ENCODE assay signal across 7 mouse cellular contexts in the genomic region with DNA sequence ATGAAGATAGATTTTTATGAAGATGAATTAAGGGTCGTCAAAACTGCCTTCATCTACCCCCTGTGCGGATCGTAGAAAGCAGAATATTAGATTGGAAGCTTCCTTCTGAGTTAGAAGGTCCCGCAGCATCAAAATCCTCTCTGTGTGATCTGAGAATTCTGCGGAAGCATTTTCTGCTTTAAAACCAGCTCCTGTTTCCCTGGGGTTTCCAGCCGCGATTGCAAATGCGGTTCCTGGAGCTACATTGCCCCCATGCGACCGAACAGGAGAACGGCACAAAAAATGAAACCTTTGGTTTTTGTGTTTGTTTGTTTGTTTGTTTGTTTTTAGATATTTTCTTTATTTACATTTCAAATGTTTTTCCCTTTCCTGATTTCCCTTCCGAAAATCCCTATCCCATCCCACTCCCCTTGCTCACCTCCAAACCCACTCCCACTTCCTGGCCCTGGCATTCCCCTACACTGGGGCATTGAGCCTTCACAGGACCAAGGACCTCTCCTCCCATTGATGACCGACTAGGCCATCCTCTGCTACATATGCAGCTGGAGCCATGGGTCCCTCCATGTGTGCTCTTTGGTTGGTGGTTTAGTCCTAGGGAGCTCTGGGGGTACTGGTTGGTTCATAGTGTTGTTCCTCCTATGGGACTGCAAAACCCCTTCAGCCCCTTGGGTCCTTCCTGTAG. TPM values are rescaled to one million over a fixed set of nuclear protein-coding genes. Genes with fewer than 3 reads are reported as not detected.
DNase-seq lines count a peak whose midpoint lies in the region; ATAC-seq and TF ChIP-seq lines count a peak whose summit lies in the region.
"Not testable (repeated sequence)": the region's sequence is repeated elsewhere in the genome, so short reads cannot be mapped to it uniquely, and the experiment has no call there.

No protein-coding gene starts in this region.

- not testable (repeated sequence) for H3K27ac ChIP-seq in gastrocnemius, adult 2 months; hindbrain, embryonic 15.5 days (replicated peaks); lung, postnatal 0 days (ENCODE audit: low read length)

- TF ChIP-seq CTCF in gastrocnemius, adult 2 months (IDR thresholded peaks at IDR 0.05) = peak; percentile 70
- TF ChIP-seq CTCF in lung, postnatal 0 days (IDR thresholded peaks at IDR 0.05) = peak; percentile 76

- ATAC-seq in hindbrain, embryonic 15.5 days (ENCODE audit: low FRiP score, low read depth); lung, postnatal 0 days: not testable (repeated sequence)

- not testable (repeated sequence) for H3K36me3 ChIP-seq in hindbrain, embryonic 15.5 days; lung, postnatal 0 days (ENCODE audit: insufficient read depth, low read length)

- not testable (repeated sequence) for H3K9ac ChIP-seq in hindbrain, embryonic 15.5 days; lung, postnatal 0 days (replicated peaks; ENCODE audit: low read depth)

- H3K4me3 ChIP-seq in gastrocnemius, adult 2 months = 0 out of 2 replicates have a peak overlapping the region, but pooled peaks have one; percentile 29
- H3K4me3 ChIP-seq in hindbrain, embryonic 15.5 days = peak overlapping the region; percentile 22; the same call in 1 of the 2 replicates
- not testable (repeated sequence) for H3K4me3 ChIP-seq in lung, postnatal 0 days (ENCODE audit: low read depth, low read length)

- not testable (repeated sequence) for H3K9me3 ChIP-seq in hindbrain, embryonic 15.5 days; lung, postnatal 0 days (ENCODE audit: low read length)

- not testable (repeated sequence) for H3K4me1 ChIP-seq in hindbrain, embryonic 15.5 days (replicated peaks); lung, postnatal 0 days (ENCODE audit: insufficient read depth, low read depth, low read length)

- H3K27me3 ChIP-seq in hindbrain, embryonic 15.5 days; lung, postnatal 0 days (replicated peaks; ENCODE audit: insufficient read depth, low read length): not testable (repeated sequence)

- peak; percentile 49 for DNase-seq in adrenal gland, postnatal 25 days
- DNase-seq in embryo, embryonic 10 days (ENCODE audit: low spot score) = peak; percentile 64
- DNase-seq in gastrocnemius, adult 2 months = peak; percentile 21
- peak; percentile 21 for DNase-seq in layer of hippocampus, adult 9-11 months
- peak; percentile 40 for DNase-seq in lung, postnatal 0 days (ENCODE audit: low spot score)
- DNase-seq in retina, adult 2 months (ENCODE audit: low read depth, low spot score) = peak; percentile 16

- WGBS in hindbrain, embryonic 15.5 days = 6% methylated on average over 13 of the region's 13 CpGs
- WGBS in lung, postnatal 0 days = 10% methylated on average over 13 of the region's 13 CpGs

- intact Hi-C loops in gastrocnemius, adult 2 months (cut with DNase I) = loop anchor here (2.0 kb wide), 1 partner anchor 758 kb away; no protein-coding TSS in a partner anchor

- peak overlapping the region; percentile 48 for H3K4me2 ChIP-seq in hindbrain, embryonic 15.5 days
- not testable (repeated sequence) for H3K4me2 ChIP-seq in lung, postnatal 0 days (replicated peaks; ENCODE audit: low read depth, low read length)

- TF ChIP-seq EP300 in lung, postnatal 0 days (IDR thresholded peaks at IDR 0.05) = not testable (repeated sequence)

RNA-seq across cellular contexts. Expression of gene Tram1l1, which starts 45.6 kb away (rescaled TPM):
- total RNA-seq in adrenal gland, postnatal 25 days (2021) = 0.86 and 2.1 TPM in 2 replicates
- not detected for total RNA-seq in gastrocnemius, adult 2 months (2021)
- polyA plus RNA-seq in hindbrain, embryonic 15.5 days (2015; fragmentation: Nextera tagmentation; extraction: Ambion mirVana) = 47.1 and 47.9 TPM in 2 replicates
- polyA plus RNA-seq in lung, postnatal 0 days (2015; fragmentation: Nextera tagmentation; extraction: Ambion mirVana) = 1.8 and 2.0 TPM in 2 replicates
